Mouse (Mus musculus) midbrain, embryonic 10.5 days (tissue): Measurements from ENCODE around the gene Mdga1. TPM values are rescaled to one million over a fixed set of nuclear protein-coding genes. Genes with fewer than 3 reads are reported as not detected.
A peak's percentile ranks its signal among the peaks of the same experiment; 100 is the strongest.

Experiments
- DNase-seq: peaks from one replicate; pipeline ENCODE4 v3.0.0-alpha.2; 2017; ENCODE audit warnings: low spot score
- H3K27ac ChIP-seq: fragments of 300-500 bp; sonication (generic); replicated peaks from 2 replicates; pipeline ENCODE4 v1.5.1; 2016; ENCODE audit warnings: mild to moderate bottlenecking
- H3K27me3 ChIP-seq: fragments of 300-500 bp; sonication (generic); 2 replicates; pipeline ENCODE4 v1.6.1; 2016; ENCODE audit warnings: low read depth, mild to moderate bottlenecking; ENCODE audit not compliant: poor library complexity, severe bottlenecking
- H3K36me3 ChIP-seq: fragments of 300-500 bp; sonication (generic); 2 replicates; pipeline ENCODE4 v1.6.1; 2016; ENCODE audit warnings: mild to moderate bottlenecking, moderate library complexity
- H3K4me1 ChIP-seq: fragments of 300-500 bp; sonication (generic); 2 replicates; pipeline ENCODE4 v1.6.1; 2016
- H3K4me3 ChIP-seq: fragments of 300-500 bp; sonication (generic); 2 replicates; pipeline ENCODE4 v1.5.1; 2016; ENCODE audit warnings: mild to moderate bottlenecking, moderate library complexity
- H3K9me3 ChIP-seq: fragments of 300-500 bp; sonication (generic); replicated peaks from 2 replicates; pipeline ENCODE4 v1.6.1; 2016; ENCODE audit warnings: mild to moderate bottlenecking
- WGBS: fragments of 180-500 bp; shearing (Covaris S2); methylation state at CpG from one replicate; pipeline ENCODE4 v1.1.7; 2016; 5-methylcytosine and 5-hydroxymethylcytosine counted together
- polyA plus RNA-seq: library from polyadenylated mRNA; unstranded; fragments of >200 nt; fragmentation: Nextera tagmentation; extraction: Ambion mirVana; gene quantifications from 2 replicates; pipeline ENCODE4 v1.2.1, GENCODE M21; 2016

Gene Mdga1
- polyA plus RNA-seq, 1 experiment from 2014 or later: 4.3 TPM

DNA sequence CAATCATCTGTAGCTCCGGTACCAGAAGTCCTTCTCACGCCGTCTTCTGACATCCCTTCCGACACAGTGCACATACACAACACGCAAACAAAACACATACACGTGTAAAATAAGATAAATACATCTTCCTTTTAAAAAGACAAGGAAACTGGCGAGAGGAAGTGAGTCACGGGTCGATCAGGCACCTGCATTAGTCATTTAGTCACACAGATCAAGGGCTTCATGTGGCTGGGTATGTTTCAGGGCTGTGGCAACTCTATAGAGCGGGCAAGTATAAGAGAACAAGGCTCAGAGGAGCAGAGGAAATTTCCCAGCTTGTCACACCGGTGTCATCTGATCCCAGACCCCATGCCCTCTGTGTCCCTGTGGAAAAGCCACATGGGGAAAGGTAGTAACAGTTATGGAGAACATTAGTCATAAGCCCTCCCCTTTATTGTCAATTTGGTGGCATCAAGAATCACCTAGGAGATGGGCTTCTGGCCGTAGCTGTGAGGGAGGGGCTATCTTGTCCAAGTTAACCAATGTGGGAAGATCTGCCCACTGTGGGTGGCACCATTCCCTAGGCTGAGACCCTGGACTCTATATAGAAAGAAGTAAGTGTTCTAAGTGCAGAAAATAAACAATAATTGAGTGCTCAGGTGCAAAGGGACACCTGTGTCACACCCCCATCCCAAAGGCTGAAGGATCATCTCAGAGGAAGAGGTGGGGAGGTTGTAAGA, 35.6 kb downstream of the Mdga1 start:
- 87% methylated on average over 12 of the region's 12 CpGs for WGBS
- no peak for DNase-seq
- H3K9me3 ChIP-seq: peaks cover 5% of the 10 kb centered on the region; the same call in 1 of the 2 replicates
- H3K4me3 ChIP-seq: no peak overlapping the region
- H3K27me3 ChIP-seq: peaks cover 16% of the 10 kb centered on the region; the same call in 1 of the 2 replicates
- H3K4me1 ChIP-seq: no peaks in the 10 kb centered on the region
- H3K27ac ChIP-seq: no peak overlapping the region
- H3K36me3 ChIP-seq: no peaks in the 10 kb centered on the region

DNA sequence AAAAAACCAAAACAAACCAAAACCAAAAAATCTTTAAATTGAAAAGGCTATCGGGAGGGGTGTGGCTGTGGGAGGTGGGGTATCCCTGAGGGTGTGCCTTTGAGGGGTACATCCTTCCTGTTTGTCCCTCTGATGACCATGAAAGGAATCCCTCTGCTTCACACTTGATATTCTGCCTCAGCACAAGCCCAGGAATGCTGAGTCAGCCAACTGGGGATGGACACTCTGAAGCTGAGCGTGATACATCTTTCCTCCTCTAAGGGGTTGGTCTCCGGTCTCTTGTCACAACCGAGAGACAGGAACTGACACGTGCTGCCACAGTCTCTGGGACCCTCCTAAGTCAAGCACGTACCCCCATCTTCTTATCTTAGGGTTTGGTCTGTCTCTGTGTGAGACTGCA, 37.1 kb downstream of the Mdga1 start:
- H3K36me3 ChIP-seq: no peaks in the 10 kb centered on the region
- WGBS: 86% methylated on average over 6 of the region's 6 CpGs
- no peak for DNase-seq
- H3K9me3 ChIP-seq: peaks cover 5% of the 10 kb centered on the region; the same call in 1 of the 2 replicates
- no peak overlapping the region for H3K4me3 ChIP-seq
- H3K27ac ChIP-seq: no peak overlapping the region
- peaks cover 18% of the 10 kb centered on the region; the same call in 1 of the 2 replicates for H3K27me3 ChIP-seq
- H3K4me1 ChIP-seq: no peaks in the 10 kb centered on the region

GRCm38 (mm10) chr17:29931224-29931945, 38.5 kb downstream of the Mdga1 start:
- Histone ChIP-seq H3K4me1 (no peaks in the 10 kb centered on the region), H3K4me3 (no peak overlapping the region), H3K27me3 (peaks cover 18% of the 10 kb centered on the region; the same call in 1 of the 2 replicates), H3K27ac (no peak overlapping the region), H3K36me3 (no peaks in the 10 kb centered on the region), H3K9me3 (peaks cover 5% of the 10 kb centered on the region; the same call in 1 of the 2 replicates)
- WGBS: 88% methylated on average over 31 of the region's 31 CpGs
- DNase-seq: no peak

- DNase-seq: no peak
Measured at GRCm38 (mm10) chr17:29928751-29929237, 41.1 kb downstream of the Mdga1 start.

DNA sequence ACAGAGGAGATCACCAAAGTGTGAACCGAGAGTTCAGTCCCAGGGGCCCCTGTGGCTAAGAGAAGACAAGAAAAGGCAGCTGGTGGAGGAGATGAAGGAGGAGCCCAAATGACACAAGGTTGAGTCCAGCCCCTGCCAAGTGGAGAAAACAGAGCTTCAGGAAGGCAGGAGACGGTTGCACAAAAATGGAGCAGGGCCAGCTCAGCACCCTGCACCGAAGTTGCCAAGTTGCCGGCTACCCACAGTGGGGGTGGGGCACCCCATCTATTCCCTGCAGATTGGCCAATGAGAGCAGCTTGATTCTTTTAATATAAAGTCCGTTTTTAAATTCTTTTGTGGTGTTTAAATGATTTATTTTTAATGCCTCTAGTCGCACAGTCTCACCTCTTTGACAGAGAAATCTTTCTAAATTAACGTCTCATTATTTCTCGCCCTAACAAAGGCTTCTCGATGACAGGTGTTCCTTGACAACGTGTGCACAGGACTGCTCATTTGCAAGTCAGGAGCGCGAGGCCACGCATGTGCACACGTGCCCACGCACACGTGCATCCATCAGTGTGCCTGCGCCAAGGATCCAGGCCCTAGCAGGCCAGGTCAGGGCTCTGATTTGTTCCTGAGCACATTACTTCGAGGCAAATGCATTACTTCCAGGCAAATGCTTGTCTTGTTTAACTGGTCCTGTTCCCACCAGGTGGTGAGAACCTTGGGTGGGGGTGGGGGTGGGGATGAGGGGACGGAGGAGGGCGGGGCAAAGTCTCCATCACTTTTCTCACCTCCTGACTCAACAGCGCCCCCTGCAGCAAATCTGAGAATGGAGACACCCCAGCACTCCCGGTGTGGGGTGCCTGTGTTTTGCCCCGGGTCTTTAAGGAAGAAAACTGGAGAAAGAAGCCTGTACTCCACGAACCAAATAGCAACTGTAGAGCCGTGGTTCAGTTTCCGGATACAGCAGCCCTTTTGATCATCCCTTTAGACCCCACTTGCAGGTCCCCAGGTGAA, 44.0 kb downstream of the Mdga1 start:
- H3K4me3 ChIP-seq: no peak overlapping the region
- peaks cover 22% of the 10 kb centered on the region; the same call in 1 of the 2 replicates for H3K27me3 ChIP-seq
- peaks cover 5% of the 10 kb centered on the region for H3K4me1 ChIP-seq
- no peaks in the 10 kb centered on the region for H3K9me3 ChIP-seq
- H3K36me3 ChIP-seq: no peaks in the 10 kb centered on the region
- 74% methylated on average over 26 of the region's 26 CpGs for WGBS
- no peak overlapping the region for H3K27ac ChIP-seq
- no peak for DNase-seq

More at GRCm38 (mm10) chr17:29928751-29929237, 41.1 kb downstream of the Mdga1 start:
- peaks cover 18% of the 10 kb centered on the region; the same call in 1 of the 2 replicates for H3K27me3 ChIP-seq
- 64% methylated on average over 16 of the region's 16 CpGs for WGBS
- no peak overlapping the region for H3K4me3 ChIP-seq
- H3K9me3 ChIP-seq: no peaks in the 10 kb centered on the region
- no peak overlapping the region for H3K27ac ChIP-seq
- H3K4me1 ChIP-seq: no peaks in the 10 kb centered on the region
- H3K36me3 ChIP-seq: no peaks in the 10 kb centered on the region

GRCm38 (mm10) chr17:29920089-29920488, 49.8 kb downstream of the Mdga1 start:
- no peak overlapping the region for H3K27ac ChIP-seq
- WGBS: 55% methylated on average over 6 of the region's 6 CpGs
- H3K4me1 ChIP-seq: peaks cover 34% of the 10 kb centered on the region
- no peaks in the 10 kb centered on the region for H3K36me3 ChIP-seq
- no peak overlapping the region for H3K4me3 ChIP-seq
- no peaks in the 10 kb centered on the region for H3K9me3 ChIP-seq
- peaks cover 4% of the 10 kb centered on the region; the same call in 1 of the 2 replicates for H3K27me3 ChIP-seq
- no peak for DNase-seq

DNA sequence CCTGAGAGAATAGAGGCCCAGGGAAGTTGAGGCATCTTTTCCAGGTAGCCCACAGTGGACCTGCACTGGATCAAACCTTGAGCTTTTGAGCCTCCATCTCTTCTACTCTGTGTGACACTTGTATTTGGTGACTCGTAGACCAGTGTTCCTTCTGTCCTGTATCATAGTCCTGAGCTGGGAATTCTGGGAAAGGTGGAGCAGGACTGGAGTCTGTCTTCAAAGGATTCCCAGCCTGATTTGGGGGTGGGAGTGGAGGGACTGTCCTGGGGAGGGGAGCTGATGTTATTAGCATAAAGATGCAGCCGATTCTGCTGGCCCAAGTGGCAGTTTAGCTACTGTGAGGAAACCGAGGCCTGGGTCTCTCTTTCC, 50.4 kb downstream of the Mdga1 start:
- Histone ChIP-seq H3K36me3 (no peaks in the 10 kb centered on the region), H3K27ac (peak overlapping the region; percentile 46; the same call in 1 of the 2 replicates), H3K4me1 (peaks cover 34% of the 10 kb centered on the region), H3K27me3 (peaks cover 4% of the 10 kb centered on the region; the same call in 1 of the 2 replicates), H3K9me3 (no peaks in the 10 kb centered on the region), H3K4me3 (no peak overlapping the region)
- no peak for DNase-seq
- 82% methylated on average over 3 of the region's 3 CpGs for WGBS

- DNase-seq: no peak
- no peaks in the 10 kb centered on the region for H3K36me3 ChIP-seq
- H3K27me3 ChIP-seq: peaks cover 4% of the 10 kb centered on the region; the same call in 1 of the 2 replicates
- no peak overlapping the region for H3K4me3 ChIP-seq
- H3K9me3 ChIP-seq: no peaks in the 10 kb centered on the region
- peaks cover 34% of the 10 kb centered on the region for H3K4me1 ChIP-seq
- WGBS: 73% methylated on average over 13 of the region's 13 CpGs
- peak overlapping the region; percentile 46; the same call in 1 of the 2 replicates for H3K27ac ChIP-seq
Measured at GRCm38 (mm10) chr17:29918791-29919551, 50.9 kb downstream of the Mdga1 start.

DNA sequence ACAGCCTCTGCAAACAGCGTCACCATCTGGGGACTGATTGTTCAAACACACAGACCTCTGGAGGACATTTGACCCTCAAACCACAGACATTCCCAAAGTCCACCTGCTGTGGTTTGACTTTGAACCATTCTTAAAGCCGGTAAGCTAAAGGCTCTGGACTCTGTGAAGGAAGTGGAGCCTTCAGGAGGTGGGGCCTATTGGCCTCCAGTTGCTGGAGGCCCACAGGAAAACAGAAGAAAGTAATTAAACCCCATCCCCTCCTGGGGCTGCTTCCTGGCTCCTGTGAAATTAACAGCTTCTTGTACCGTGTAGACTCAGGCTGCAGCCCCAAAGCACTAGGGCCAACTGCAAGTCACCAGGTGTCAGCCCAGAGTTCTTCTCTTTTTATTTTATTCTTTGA, 52.9 kb downstream of the Mdga1 start:
- H3K36me3 ChIP-seq: no peaks in the 10 kb centered on the region
- no peak for DNase-seq
- 24% methylated on average over 3 of the region's 3 CpGs for WGBS
- H3K4me1 ChIP-seq: peaks cover 34% of the 10 kb centered on the region
- H3K27ac ChIP-seq: no peak overlapping the region
- H3K9me3 ChIP-seq: no peaks in the 10 kb centered on the region
- no peak overlapping the region for H3K4me3 ChIP-seq
- peaks cover 4% of the 10 kb centered on the region; the same call in 1 of the 2 replicates for H3K27me3 ChIP-seq

DNA sequence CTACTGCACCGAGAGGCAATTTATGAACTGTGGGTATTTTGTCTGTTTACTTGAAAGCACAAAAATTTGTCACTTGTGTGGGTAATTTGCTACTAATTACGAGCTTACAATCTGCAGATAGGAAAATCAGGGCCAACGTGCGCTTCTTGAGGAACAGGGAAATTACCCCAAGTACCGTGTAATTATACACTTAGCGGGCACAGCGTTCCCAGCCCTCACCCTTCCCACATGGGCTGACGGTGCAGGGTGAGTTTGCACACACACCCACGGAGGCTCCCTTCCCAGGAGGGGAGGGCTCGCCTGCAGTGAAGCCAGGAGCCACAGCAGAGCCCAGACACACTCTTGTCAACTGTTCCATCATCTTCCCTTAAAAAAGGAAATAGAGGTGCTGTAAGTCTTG, 54.1 kb downstream of the Mdga1 start:
- WGBS: 83% methylated on average over 10 of the region's 10 CpGs
- DNase-seq: no peak
- no peaks in the 10 kb centered on the region for H3K36me3 ChIP-seq

GRCm38 (mm10) chr17:29913301-29913965, 56.5 kb downstream of the Mdga1 start:
- no peak for DNase-seq
- WGBS: 92% methylated on average over 16 of the region's 16 CpGs
- H3K4me1 ChIP-seq: peaks cover 7% of the 10 kb centered on the region
- H3K27me3 ChIP-seq: no peaks in the 10 kb centered on the region
- no peaks in the 10 kb centered on the region for H3K9me3 ChIP-seq
- H3K36me3 ChIP-seq: no peaks in the 10 kb centered on the region
- H3K27ac ChIP-seq: no peak overlapping the region
- H3K4me3 ChIP-seq: no peak overlapping the region

More for the DNA sequence above, 54.1 kb downstream of the Mdga1 start:
- no peaks in the 10 kb centered on the region for H3K9me3 ChIP-seq
- H3K4me1 ChIP-seq: peaks cover 29% of the 10 kb centered on the region
- no peak overlapping the region for H3K27ac ChIP-seq
- H3K4me3 ChIP-seq: no peak overlapping the region
- H3K27me3 ChIP-seq: no peaks in the 10 kb centered on the region
